Mouse (Mus musculus): ENCODE measurements at regions not wholly inside any gene's neighbourhood (a gene's known extent, or its start where the extent isn't known, plus 50 kb on each side); places are given as distances from the start of the nearest gene placed in this dataset.

DNA sequence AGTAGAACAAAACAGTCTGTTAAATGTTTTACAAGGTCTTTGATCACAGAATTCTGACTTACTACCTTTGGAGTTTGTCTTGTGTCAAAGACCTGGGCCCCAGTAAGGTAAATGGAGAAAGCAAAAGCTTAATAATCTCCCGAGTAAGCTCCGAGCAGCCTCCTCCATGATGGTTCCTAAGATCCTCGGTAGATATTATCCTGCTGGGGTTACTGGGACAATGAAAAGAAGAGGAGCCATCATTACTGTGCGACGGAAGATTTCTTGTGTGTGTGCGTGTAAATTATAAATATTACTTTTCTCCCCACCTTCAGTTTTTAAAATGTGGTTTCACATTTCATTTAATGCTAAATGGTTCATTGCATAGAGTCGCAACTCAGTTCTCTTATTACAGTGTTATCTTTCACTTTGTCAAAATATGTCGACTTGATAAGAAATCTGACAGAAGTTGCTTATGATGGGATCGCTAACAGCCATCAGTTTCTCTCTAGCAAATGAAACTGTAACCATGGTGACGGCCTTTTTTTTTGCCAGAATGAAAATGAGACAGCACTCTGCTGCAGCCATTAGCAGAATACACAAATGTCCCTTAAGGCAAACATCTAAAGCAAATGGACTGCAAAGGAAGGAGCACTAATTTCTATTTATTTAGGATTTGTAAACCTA is 658.2 kb downstream of the Car8 start:
- H3K27me3 ChIP-seq (replicated peaks) = no peaks in the 10 kb centered on the region
- no peak overlapping the region for H3K4me3 ChIP-seq
- H3K4me1 ChIP-seq = no peaks in the 10 kb centered on the region
- H3K4me2 ChIP-seq (replicated peaks) = no peak overlapping the region
- H3K9ac ChIP-seq = no peak overlapping the region
- no peaks in the 10 kb centered on the region for H3K9me3 ChIP-seq
- no peaks in the 10 kb centered on the region for H3K36me3 ChIP-seq
- 62% methylated on average over 10 of the region's 10 CpGs for WGBS
- H3K27ac ChIP-seq = 0 out of 2 replicates have a peak overlapping the region, but pooled peaks have one; percentile 13
- peak; percentile 69 for ATAC-seq (ENCODE audit: low FRiP score, low read depth)

DNA sequence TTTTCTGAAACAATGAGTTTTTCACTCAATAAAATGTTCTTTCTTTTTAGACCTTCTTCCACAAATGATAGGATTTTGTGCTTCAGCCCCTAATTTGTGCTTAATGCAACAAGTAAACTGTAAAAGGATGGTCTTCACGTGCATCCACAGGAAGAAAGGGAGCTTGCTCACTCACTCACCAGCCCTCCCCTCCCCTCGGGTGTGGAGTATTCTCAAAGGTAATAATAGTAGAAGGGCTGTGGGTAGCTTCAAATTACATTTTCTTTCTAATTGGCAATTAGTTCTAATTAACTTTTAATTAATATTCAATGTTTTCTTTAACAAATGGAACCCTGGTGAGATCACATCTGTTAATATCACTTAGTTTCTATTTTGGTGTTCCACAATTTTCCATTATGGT is 664.8 kb downstream of the Car8 start:
- Histone ChIP-seq H3K9me3 (no peaks in the 10 kb centered on the region), H3K4me1 (no peaks in the 10 kb centered on the region), H3K9ac (no peak overlapping the region), H3K4me3 (no peak overlapping the region), H3K4me2 (replicated peaks) (no peak overlapping the region), H3K36me3 (no peaks in the 10 kb centered on the region), H3K27ac (no peak overlapping the region), H3K27me3 (replicated peaks) (no peaks in the 10 kb centered on the region)
- WGBS = 48% methylated on average over 2 of the region's 2 CpGs
- ATAC-seq (ENCODE audit: low FRiP score, low read depth) = no peak

- Histone ChIP-seq H3K9me3 (no peaks in the 10 kb centered on the region), H3K9ac (no peak overlapping the region), H3K4me1 (no peaks in the 10 kb centered on the region), H3K4me2 (replicated peaks) (no peak overlapping the region), H3K4me3 (no peak overlapping the region), H3K27ac (no peak overlapping the region), H3K36me3 (no peaks in the 10 kb centered on the region), H3K27me3 (replicated peaks) (no peaks in the 10 kb centered on the region)
- 63% methylated on average over 6 of the region's 6 CpGs for WGBS
- peak; percentile 72 for ATAC-seq (ENCODE audit: low FRiP score, low read depth)
Observed at GRCm38 (mm10) chr4:7567687-7568393, 671.0 kb downstream of the Car8 start.

- no peaks in the 10 kb centered on the region for H3K4me1 ChIP-seq
- H3K9ac ChIP-seq = no peak overlapping the region
- no peak for ATAC-seq (ENCODE audit: low FRiP score, low read depth)
- no peaks in the 10 kb centered on the region for H3K36me3 ChIP-seq
- 75% methylated on average over 7 of the region's 7 CpGs for WGBS
- H3K4me3 ChIP-seq = no peak overlapping the region
- no peak overlapping the region for H3K27ac ChIP-seq
- no peaks in the 10 kb centered on the region for H3K27me3 ChIP-seq (replicated peaks)
- no peaks in the 10 kb centered on the region for H3K9me3 ChIP-seq
- H3K4me2 ChIP-seq (replicated peaks) = no peak overlapping the region
Observed at GRCm38 (mm10) chr4:7559867-7560832, 678.7 kb downstream of the Car8 start.

GRCm38 (mm10) chr4:7558721-7559120 is 680.1 kb downstream of the Car8 start:
- H3K27me3 ChIP-seq (replicated peaks) = no peaks in the 10 kb centered on the region
- H3K36me3 ChIP-seq = no peaks in the 10 kb centered on the region
- H3K27ac ChIP-seq = no peak overlapping the region
- ATAC-seq (ENCODE audit: low FRiP score, low read depth) = no peak
- no peak overlapping the region for H3K4me3 ChIP-seq
- H3K9me3 ChIP-seq = no peaks in the 10 kb centered on the region
- 85% methylated on average over 2 of the region's 2 CpGs for WGBS
- no peak overlapping the region for H3K4me2 ChIP-seq (replicated peaks)
- no peak overlapping the region for H3K9ac ChIP-seq
- no peaks in the 10 kb centered on the region for H3K4me1 ChIP-seq

DNA sequence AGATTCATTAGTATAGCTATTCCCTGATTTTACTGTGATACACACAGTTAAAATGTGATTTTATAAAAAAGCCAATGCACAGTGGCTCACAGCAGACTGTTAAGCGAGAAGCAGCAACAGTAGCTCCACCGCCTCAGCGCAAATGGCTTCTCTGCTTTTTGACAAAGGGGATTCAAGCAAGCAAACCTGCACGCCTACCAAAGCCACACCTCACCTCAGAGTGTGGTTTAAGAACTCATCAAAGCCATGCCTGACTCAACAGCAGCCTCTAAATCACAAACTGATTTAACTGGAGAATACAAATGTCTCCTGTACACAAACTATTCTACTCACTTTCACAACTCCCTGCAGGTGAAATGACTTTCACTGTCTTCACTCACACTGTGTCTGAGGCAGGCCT is 704.5 kb downstream of the Car8 start:
- 87% methylated on average over 4 of the region's 4 CpGs for whole genome bisulfite sequencing
- H3K36me3 ChIP-seq = no peaks in the 10 kb centered on the region
- no peak overlapping the region for H3K9ac ChIP-seq
- no peak overlapping the region for H3K4me2 ChIP-seq (replicated peaks)
- no peaks in the 10 kb centered on the region for H3K4me1 ChIP-seq
- ATAC-seq (ENCODE audit: low FRiP score, low read depth) = no peak
- no peaks in the 10 kb centered on the region for H3K9me3 ChIP-seq
- H3K27ac ChIP-seq = no peak overlapping the region
- H3K4me3 ChIP-seq = no peak overlapping the region
- no peaks in the 10 kb centered on the region for H3K27me3 ChIP-seq (replicated peaks)

- H3K4me1 ChIP-seq = no peaks in the 10 kb centered on the region
- no peak for ATAC-seq (ENCODE audit: low FRiP score, low read depth)
- H3K27me3 ChIP-seq (replicated peaks) = no peaks in the 10 kb centered on the region
- no peak overlapping the region for H3K27ac ChIP-seq
- no peak overlapping the region for H3K4me3 ChIP-seq
- no peaks in the 10 kb centered on the region for H3K9me3 ChIP-seq
- no peaks in the 10 kb centered on the region for H3K36me3 ChIP-seq
- WGBS = 81% methylated on average over 2 of the region's 2 CpGs
- no peak overlapping the region for H3K4me2 ChIP-seq (replicated peaks)
- no peak overlapping the region for H3K9ac ChIP-seq
Observed at GRCm38 (mm10) chr4:7527718-7528117, 711.1 kb downstream of the Car8 start.

GRCm38 (mm10) chr4:7513081-7513480 is 725.8 kb downstream of the Car8 start:
- Histone ChIP-seq H3K9ac (no peak overlapping the region), H3K4me2 (replicated peaks) (no peak overlapping the region), H3K4me1 (no peaks in the 10 kb centered on the region), H3K27ac (no peak overlapping the region), H3K36me3 (no peaks in the 10 kb centered on the region), H3K4me3 (no peak overlapping the region), H3K27me3 (replicated peaks) (no peaks in the 10 kb centered on the region), H3K9me3 (no peaks in the 10 kb centered on the region)
- WGBS = 88% methylated on average over 1 of the region's 1 CpGs
- ATAC-seq (ENCODE audit: low FRiP score, low read depth) = no peak

- Histone ChIP-seq H3K27me3 (replicated peaks) (no peaks in the 10 kb centered on the region), H3K9ac (no peak overlapping the region), H3K4me2 (replicated peaks) (no peak overlapping the region), H3K9me3 (no peaks in the 10 kb centered on the region), H3K4me3 (no peak overlapping the region), H3K27ac (no peak overlapping the region), H3K4me1 (no peaks in the 10 kb centered on the region), H3K36me3 (no peaks in the 10 kb centered on the region)
- ATAC-seq (ENCODE audit: low FRiP score, low read depth) = no peak
Observed at GRCm38 (mm10) chr4:7485552-7485951, 753.3 kb downstream of the Car8 start.

- Histone ChIP-seq H3K9ac (no peak overlapping the region), H3K4me1 (peaks cover 4% of the 10 kb centered on the region; the same call in 1 of the 2 replicates), H3K27ac (no peak overlapping the region), H3K4me2 (replicated peaks) (0 out of 2 replicates have a peak overlapping the region, but pooled peaks have one; percentile 12), H3K9me3 (no peaks in the 10 kb centered on the region), H3K36me3 (no peaks in the 10 kb centered on the region), H3K27me3 (replicated peaks) (no peaks in the 10 kb centered on the region), H3K4me3 (no peak overlapping the region)
- ATAC-seq (ENCODE audit: low FRiP score, low read depth) = no peak
- WGBS = 11% methylated on average over 9 of the region's 9 CpGs
Observed at GRCm38 (mm10) chr4:7455130-7455529, 783.7 kb downstream of the Car8 start.

DNA sequence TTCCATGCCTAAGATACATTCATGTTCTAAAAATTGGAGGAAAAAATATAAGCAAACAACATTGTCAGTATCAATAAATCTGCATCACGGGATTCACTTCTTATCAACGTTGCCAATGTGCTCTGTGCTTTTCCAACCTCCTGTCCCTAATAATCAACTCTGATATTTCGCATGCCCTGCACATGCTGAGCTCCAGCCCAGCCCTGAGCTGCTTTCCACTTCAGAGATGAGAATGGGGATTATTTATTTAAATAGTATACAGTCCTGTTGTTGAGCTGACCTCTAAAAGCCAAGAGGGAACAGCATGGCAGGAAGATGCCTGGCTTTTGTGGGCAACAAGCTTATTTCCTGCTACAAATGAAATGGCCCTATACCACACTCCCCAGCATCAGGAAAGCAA is 786.2 kb downstream of the Car8 start:
- H3K9me3 ChIP-seq = no peaks in the 10 kb centered on the region
- no peak for ATAC-seq (ENCODE audit: low FRiP score, low read depth)
- H3K4me1 ChIP-seq = peaks cover 4% of the 10 kb centered on the region; the same call in 1 of the 2 replicates
- H3K27me3 ChIP-seq (replicated peaks) = no peaks in the 10 kb centered on the region
- no peak overlapping the region for H3K4me3 ChIP-seq
- H3K4me2 ChIP-seq (replicated peaks) = no peak overlapping the region
- H3K9ac ChIP-seq = no peak overlapping the region
- H3K36me3 ChIP-seq = no peaks in the 10 kb centered on the region
- WGBS = 83% methylated on average over 3 of the region's 3 CpGs
- no peak overlapping the region for H3K27ac ChIP-seq

- Histone ChIP-seq H3K9me3 (no peaks in the 10 kb centered on the region), H3K4me1 (peaks cover 4% of the 10 kb centered on the region; the same call in 1 of the 2 replicates), H3K27me3 (replicated peaks) (no peaks in the 10 kb centered on the region), H3K36me3 (no peaks in the 10 kb centered on the region), H3K4me3 (no peak overlapping the region), H3K9ac (no peak overlapping the region), H3K4me2 (replicated peaks) (no peak overlapping the region), H3K27ac (no peak overlapping the region)
- 58% methylated on average over 1 of the region's 1 CpGs for WGBS
- ATAC-seq (ENCODE audit: low FRiP score, low read depth) = no peak
Observed at GRCm38 (mm10) chr4:7450991-7451390, 787.9 kb downstream of the Car8 start.

All from neural tube, embryonic 12.5 days (tissue).